Mouse (Mus musculus): ENCODE measurements around the gene Celf6. TPM values are rescaled to one million over a fixed set of nuclear protein-coding genes. Genes with fewer than 3 reads are reported as not detected.

Gene Celf6
- polyA plus RNA-seq, 1 experiment from 2014 or later: 14.4 TPM

- H3K4me3 ChIP-seq (replicated peaks): 0 out of 2 replicates have a peak overlapping the region, but pooled peaks have one; percentile 8
- H3K9ac ChIP-seq: 0 out of 2 replicates have a peak overlapping the region, but pooled peaks have one; percentile 33
- ATAC-seq (ENCODE audit: low FRiP score): peak; percentile 89
- peak overlapping the region; percentile 83 for H3K27ac ChIP-seq
- peak overlapping the region; percentile 41 for H3K4me2 ChIP-seq
- H3K36me3 ChIP-seq (replicated peaks): no peaks in the 10 kb centered on the region
- WGBS: 30% methylated on average over 12 of the region's 12 CpGs
- H3K4me1 ChIP-seq: peaks cover 29% of the 10 kb centered on the region
- no peaks in the 10 kb centered on the region for H3K9me3 ChIP-seq
- H3K27me3 ChIP-seq: peaks cover 9% of the 10 kb centered on the region
Measured at GRCm38 (mm10) chr9:59588710-59589671, 11.3 kb downstream of the Celf6 start.

- peak overlapping the region; percentile 41; the same call in 1 of the 2 replicates for H3K4me2 ChIP-seq
Measured at GRCm38 (mm10) chr9:59589703-59590439, 12.2 kb downstream of the Celf6 start.

GRCm38 (mm10) chr9:59601661-59602060, 23.9 kb downstream of the Celf6 start:
- ATAC-seq (ENCODE audit: low FRiP score): no peak
- Histone ChIP-seq H3K4me2 (no peak overlapping the region), H3K9ac (no peak overlapping the region), H3K9me3 (no peaks in the 10 kb centered on the region), H3K4me3 (replicated peaks) (no peak overlapping the region), H3K27me3 (peaks cover 11% of the 10 kb centered on the region), H3K4me1 (no peaks in the 10 kb centered on the region), H3K36me3 (replicated peaks) (no peaks in the 10 kb centered on the region), H3K27ac (no peak overlapping the region)
- WGBS: 84% methylated on average over 8 of the region's 8 CpGs

More at GRCm38 (mm10) chr9:59589703-59590439, 12.2 kb downstream of the Celf6 start:
- no peak overlapping the region for H3K4me3 ChIP-seq (replicated peaks)
- H3K36me3 ChIP-seq (replicated peaks): no peaks in the 10 kb centered on the region
- 84% methylated on average over 10 of the region's 10 CpGs for WGBS
- H3K9me3 ChIP-seq: no peaks in the 10 kb centered on the region
- peak overlapping the region; percentile 25; the same call in 1 of the 2 replicates for H3K27ac ChIP-seq
- peaks cover 27% of the 10 kb centered on the region for H3K4me1 ChIP-seq
- peaks cover 9% of the 10 kb centered on the region for H3K27me3 ChIP-seq
- H3K9ac ChIP-seq: no peak overlapping the region
- ATAC-seq (ENCODE audit: low FRiP score): no peak

GRCm38 (mm10) chr9:59605967-59606366, 28.2 kb downstream of the Celf6 start:
- no peak for ATAC-seq (ENCODE audit: low FRiP score)
- Histone ChIP-seq H3K27ac (no peak overlapping the region), H3K4me2 (no peak overlapping the region), H3K9me3 (no peaks in the 10 kb centered on the region), H3K27me3 (peaks cover 17% of the 10 kb centered on the region), H3K9ac (no peak overlapping the region), H3K4me1 (no peaks in the 10 kb centered on the region), H3K36me3 (replicated peaks) (no peaks in the 10 kb centered on the region), H3K4me3 (replicated peaks) (no peak overlapping the region)
- WGBS: 56% methylated on average over 6 of the region's 6 CpGs

- H3K4me1 ChIP-seq: peaks cover 4% of the 10 kb centered on the region; the same call in 1 of the 2 replicates
- no peak overlapping the region for H3K9ac ChIP-seq
- no peaks in the 10 kb centered on the region for H3K9me3 ChIP-seq
- WGBS: 95% methylated on average over 2 of the region's 2 CpGs
- no peaks in the 10 kb centered on the region for H3K36me3 ChIP-seq (replicated peaks)
- no peak overlapping the region for H3K4me2 ChIP-seq
- no peak overlapping the region for H3K27ac ChIP-seq
- no peak overlapping the region for H3K4me3 ChIP-seq (replicated peaks)
- no peak for ATAC-seq (ENCODE audit: low FRiP score)
- H3K27me3 ChIP-seq: 0 out of 2 replicates have a peak, but pooled peaks cover 5% of the 10 kb centered on the region
Measured at GRCm38 (mm10) chr9:59610950-59611349, 33.2 kb downstream of the Celf6 start.

GRCm38 (mm10) chr9:59615797-59616196, 38.1 kb downstream of the Celf6 start:
- no peak for ATAC-seq (ENCODE audit: low FRiP score)
- 78% methylated on average over 2 of the region's 2 CpGs for WGBS
- no peaks in the 10 kb centered on the region for H3K9me3 ChIP-seq

GRCm38 (mm10) chr9:59616622-59617306, 39.0 kb downstream of the Celf6 start, which contains the start of gene Parp6:
Parp6 (plus strand) TSS chr9:59617284.
- Histone ChIP-seq H3K9me3 (no peaks in the 10 kb centered on the region), H3K9ac (peak within 1 kb of the TSS; percentile 86), H3K27me3 (no peaks in the 10 kb centered on the region), H3K4me2 (peak within 1 kb of the TSS; percentile 62), H3K27ac (peak within 1 kb of the TSS; percentile 95), H3K36me3 (replicated peaks) (no peaks in the 10 kb centered on the region), H3K4me1 (peaks cover 28% of the 10 kb centered on the region), H3K4me3 (replicated peaks) (peak within 1 kb of the TSS; percentile 87)
- WGBS: 2% methylated on average over 36 of the region's 36 CpGs
- ATAC-seq (ENCODE audit: low FRiP score): peak; percentile 98

More at GRCm38 (mm10) chr9:59615797-59616196, 38.1 kb downstream of the Celf6 start:
- Histone ChIP-seq H3K9ac (no peak overlapping the region), H3K27ac (no peak overlapping the region), H3K27me3 (0 out of 2 replicates have a peak, but pooled peaks cover 1% of the 10 kb centered on the region), H3K4me3 (replicated peaks) (no peak overlapping the region), H3K4me2 (no peak overlapping the region), H3K4me1 (peaks cover 28% of the 10 kb centered on the region), H3K36me3 (replicated peaks) (no peaks in the 10 kb centered on the region)

- H3K4me2 ChIP-seq: peak overlapping the region; percentile 62
- H3K9ac ChIP-seq: peak overlapping the region; percentile 86
- H3K4me3 ChIP-seq (replicated peaks): peak overlapping the region; percentile 87
- H3K4me1 ChIP-seq: peaks cover 28% of the 10 kb centered on the region
- no peak; the same call in 1 of the 2 replicates for ATAC-seq (ENCODE audit: low FRiP score)
- peak overlapping the region; percentile 95 for H3K27ac ChIP-seq
- no peaks in the 10 kb centered on the region for H3K9me3 ChIP-seq
- under 1% methylated on average over 56 of the region's 58 CpGs for WGBS
- H3K27me3 ChIP-seq: no peaks in the 10 kb centered on the region
- H3K36me3 ChIP-seq (replicated peaks): peaks cover 3% of the 10 kb centered on the region
Measured at GRCm38 (mm10) chr9:59617307-59617973, 39.7 kb downstream of the Celf6 start.

- H3K4me3 ChIP-seq (replicated peaks): no peak overlapping the region
- H3K27ac ChIP-seq: no peak overlapping the region
- no peaks in the 10 kb centered on the region for H3K27me3 ChIP-seq
- no peak overlapping the region for H3K4me2 ChIP-seq
- no peak overlapping the region for H3K9ac ChIP-seq
- H3K4me1 ChIP-seq: no peaks in the 10 kb centered on the region
- H3K9me3 ChIP-seq: no peaks in the 10 kb centered on the region
- no peak for ATAC-seq (ENCODE audit: low FRiP score)
- peaks cover 70% of the 10 kb centered on the region for H3K36me3 ChIP-seq (replicated peaks)
- 88% methylated on average over 1 of the region's 1 CpGs for WGBS
Measured at GRCm38 (mm10) chr9:59638372-59638771, 60.7 kb downstream of the Celf6 start.

- Histone ChIP-seq H3K9ac (no peak overlapping the region), H3K27me3 (no peaks in the 10 kb centered on the region), H3K27ac (no peak overlapping the region), H3K4me3 (replicated peaks) (no peak overlapping the region), H3K4me2 (no peak overlapping the region), H3K36me3 (replicated peaks) (peaks cover 59% of the 10 kb centered on the region), H3K4me1 (no peaks in the 10 kb centered on the region), H3K9me3 (no peaks in the 10 kb centered on the region)
- no peak for ATAC-seq (ENCODE audit: low FRiP score)
- WGBS: 95% methylated on average over 4 of the region's 4 CpGs
Measured at GRCm38 (mm10) chr9:59639936-59640335, 62.2 kb downstream of the Celf6 start.

- H3K27me3 ChIP-seq: no peaks in the 10 kb centered on the region
- H3K4me3 ChIP-seq (replicated peaks): no peak overlapping the region
- H3K9me3 ChIP-seq: no peaks in the 10 kb centered on the region
- H3K27ac ChIP-seq: no peak overlapping the region
- no peak for ATAC-seq (ENCODE audit: low FRiP score)
- no peaks in the 10 kb centered on the region for H3K4me1 ChIP-seq
- no peak overlapping the region for H3K4me2 ChIP-seq
- peaks cover 47% of the 10 kb centered on the region for H3K36me3 ChIP-seq (replicated peaks)
- no peak overlapping the region for H3K9ac ChIP-seq
- 84% methylated on average over 2 of the region's 2 CpGs for whole genome bisulfite sequencing
Measured at GRCm38 (mm10) chr9:59641320-59641719, 63.6 kb downstream of the Celf6 start.
